Mouse (Mus musculus): ENCODE measurements at regions not wholly inside any gene's neighbourhood (a gene's known extent, or its start where the extent isn't known, plus 50 kb on each side); places are given as distances from the start of the nearest gene placed in this dataset.

DNA sequence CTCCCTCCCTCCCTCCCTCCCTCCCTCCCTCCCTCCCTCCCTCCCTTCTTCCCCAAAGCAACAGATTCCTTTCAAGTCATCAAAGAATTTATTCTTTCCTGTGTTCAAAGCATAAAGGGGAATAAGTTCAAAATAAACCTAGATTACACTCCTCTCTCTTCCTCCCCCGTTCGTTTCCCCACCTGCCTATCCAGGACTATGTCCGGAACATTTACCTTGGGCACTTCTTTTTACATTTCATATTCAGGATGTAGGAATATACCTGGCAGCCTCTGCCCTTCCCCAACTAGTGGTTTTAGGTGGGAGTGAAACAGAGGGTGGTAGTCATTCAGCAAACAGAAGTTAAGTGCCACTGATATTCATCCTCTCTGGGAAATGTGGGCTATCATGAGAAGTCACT lies 68.7 kb downstream of the Adra2a start:
- no peak for TF ChIP-seq POLR2AphosphoS2 (IDR thresholded peaks at IDR 0.05; ENCODE audit: insufficient read length, low read depth)
- no peak for TF ChIP-seq POLR2A (IDR thresholded peaks at IDR 0.05; ENCODE audit: insufficient read length, low read depth)
- no peak for TF ChIP-seq TCF12 (IDR thresholded peaks at IDR 0.05; ENCODE audit: insufficient read depth, poor library complexity, severe bottlenecking)
- TF ChIP-seq USF1 (IDR thresholded peaks at IDR 0.05; ENCODE audit: low read depth), result no peak
- TF ChIP-seq E2F4 (IDR thresholded peaks at IDR 0.05; ENCODE audit: insufficient read depth), result no peak

Data from myocyte (in vitro differentiated cells).